Mouse (Mus musculus): ENCODE measurements around the gene A930033H14Rik. TPM values are rescaled to one million over a fixed set of nuclear protein-coding genes. Genes with fewer than 3 reads are reported as not detected.
A peak's percentile ranks its signal among the peaks of the same experiment; 100 is the strongest.

A930033H14Rik gene
- polyA plus RNA-seq (2015; fragmentation: Nextera tagmentation; extraction: Ambion mirVana): 0.33 and 0.47 TPM in 2 replicates

DNA sequence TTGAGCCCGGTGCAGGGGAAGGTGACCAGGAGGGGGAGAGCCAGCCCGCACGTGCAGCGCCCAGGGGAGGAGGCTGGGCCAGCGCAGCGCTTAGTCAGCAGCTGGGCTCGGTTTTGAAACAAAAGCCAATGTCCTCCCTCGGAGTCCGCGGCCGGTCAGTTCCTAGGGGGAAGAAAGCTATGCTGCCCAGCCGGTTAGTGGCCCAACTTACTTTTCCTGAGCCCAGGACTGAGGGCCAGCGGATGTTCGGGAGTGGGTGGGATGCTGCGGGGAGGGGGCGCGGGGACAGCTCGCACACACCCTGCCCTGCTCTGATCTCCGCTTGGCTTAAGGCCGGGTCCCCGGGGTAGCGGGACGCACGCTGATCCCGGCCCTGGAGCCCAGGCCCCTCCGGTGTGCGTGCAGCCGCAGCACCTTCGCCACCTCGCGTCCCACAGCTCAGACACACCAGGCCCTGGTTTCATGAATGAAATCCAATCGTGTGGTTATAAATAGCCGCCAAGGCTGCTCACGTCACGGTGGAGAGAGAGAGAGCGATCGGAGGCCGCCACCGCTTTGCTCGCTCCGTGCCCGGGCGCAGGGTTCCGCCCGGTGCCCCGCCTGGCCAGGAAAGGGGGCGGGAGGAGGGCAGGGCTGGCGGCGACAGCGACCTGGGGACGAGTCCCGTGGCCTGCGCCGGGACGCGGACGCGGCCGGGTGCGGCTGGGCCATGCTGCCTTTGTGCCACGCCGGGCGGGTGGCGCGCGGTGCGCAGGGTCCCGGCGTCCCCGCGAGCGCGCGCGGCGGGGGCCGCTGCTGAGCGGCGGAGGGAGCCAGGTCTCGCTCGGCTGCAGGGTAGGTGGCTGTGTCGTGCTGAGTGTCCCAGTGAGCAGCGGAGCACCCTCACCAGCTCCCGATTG, at the start of gene A930033H14Rik:
Gene A930033H14Rik (minus strand): TSS at position 557 of the 899 bp plus-strand sequence.
- H3K27me3 ChIP-seq: peaks cover 34% of the 10 kb centered on the region
- ATAC-seq (ENCODE audit: insufficient read depth): peak; percentile 89
- peak within 1 kb of the TSS; percentile 87 for H3K27ac ChIP-seq (replicated peaks)
- H3K9me3 ChIP-seq (replicated peaks): no peaks in the 10 kb centered on the region
- WGBS (ENCODE audit: insufficient replicate concordance): under 1% methylated on average over 80 of the region's 84 CpGs
- peak within 1 kb of the TSS; percentile 62 for H3K9ac ChIP-seq
- peak within 1 kb of the TSS; percentile 64 for H3K4me3 ChIP-seq (replicated peaks)
- H3K4me2 ChIP-seq: peak within 1 kb of the TSS; percentile 77
- 0 out of 2 replicates have a peak, but pooled peaks cover 3% of the 10 kb centered on the region for H3K36me3 ChIP-seq (replicated peaks)
- peaks cover 31% of the 10 kb centered on the region for H3K4me1 ChIP-seq (replicated peaks)

DNA sequence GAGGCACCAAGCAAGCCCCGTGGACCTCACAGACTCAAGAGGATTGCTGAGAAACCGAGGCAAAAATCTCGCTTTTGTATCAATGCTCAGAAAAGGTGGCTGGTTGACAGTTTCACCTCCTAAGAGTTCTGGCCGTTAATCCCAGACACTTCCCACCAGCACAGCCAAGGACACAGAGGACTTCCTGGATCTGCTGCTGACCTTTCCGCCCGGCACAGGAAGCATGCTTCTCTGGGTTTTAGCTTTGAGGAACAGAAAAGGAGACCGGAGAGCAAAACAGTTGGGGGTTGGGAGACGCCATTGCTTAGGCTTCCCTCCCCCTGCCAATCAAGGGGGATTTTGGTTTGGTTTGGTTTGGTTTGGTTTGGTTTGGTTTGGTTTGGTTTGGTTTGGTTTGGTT, 47.0 kb upstream of the A930033H14Rik start:
- Histone ChIP-seq H3K4me3 (replicated peaks) (no peak overlapping the region), H3K9me3 (replicated peaks) (no peaks in the 10 kb centered on the region), H3K4me2 (no peak overlapping the region), H3K36me3 (replicated peaks) (no peaks in the 10 kb centered on the region), H3K9ac (no peak overlapping the region), H3K27me3 (no peaks in the 10 kb centered on the region), H3K27ac (replicated peaks) (no peak overlapping the region), H3K4me1 (replicated peaks) (peaks cover 23% of the 10 kb centered on the region)
- 67% methylated on average over 8 of the region's 8 CpGs for WGBS (ENCODE audit: insufficient replicate concordance)
- no peak for ATAC-seq (ENCODE audit: insufficient read depth)

- H3K4me3 ChIP-seq (replicated peaks): no peak overlapping the region
- H3K27ac ChIP-seq (replicated peaks): no peak overlapping the region
- H3K4me1 ChIP-seq (replicated peaks): peaks cover 28% of the 10 kb centered on the region
- no peak overlapping the region for H3K9ac ChIP-seq
- H3K36me3 ChIP-seq (replicated peaks): no peaks in the 10 kb centered on the region
- no peak for ATAC-seq (ENCODE audit: insufficient read depth)
- H3K9me3 ChIP-seq (replicated peaks): no peaks in the 10 kb centered on the region
- H3K27me3 ChIP-seq: no peaks in the 10 kb centered on the region
- no peak overlapping the region for H3K4me2 ChIP-seq
- 25% methylated on average over 2 of the region's 2 CpGs for WGBS (ENCODE audit: insufficient replicate concordance)
These were observed 46.3 kb upstream of the A930033H14Rik start for GRCm38 (mm10) chr10:69259161-69259560.

- Histone ChIP-seq H3K27ac (replicated peaks) (no peak overlapping the region), H3K9me3 (replicated peaks) (no peaks in the 10 kb centered on the region), H3K27me3 (no peaks in the 10 kb centered on the region), H3K36me3 (replicated peaks) (no peaks in the 10 kb centered on the region), H3K9ac (no peak overlapping the region), H3K4me1 (replicated peaks) (peaks cover 30% of the 10 kb centered on the region), H3K4me3 (replicated peaks) (no peak overlapping the region), H3K4me2 (no peak overlapping the region)
- 65% methylated on average over 9 of the region's 9 CpGs for WGBS (ENCODE audit: insufficient replicate concordance)
- ATAC-seq (ENCODE audit: insufficient read depth): no peak
These were observed 45.7 kb upstream of the A930033H14Rik start for GRCm38 (mm10) chr10:69258588-69258987.

- Histone ChIP-seq H3K9me3 (replicated peaks) (no peaks in the 10 kb centered on the region), H3K27ac (replicated peaks) (no peak overlapping the region), H3K36me3 (replicated peaks) (no peaks in the 10 kb centered on the region), H3K4me3 (replicated peaks) (no peak overlapping the region), H3K9ac (no peak overlapping the region), H3K4me2 (no peak overlapping the region), H3K27me3 (no peaks in the 10 kb centered on the region), H3K4me1 (replicated peaks) (peaks cover 30% of the 10 kb centered on the region)
- 42% methylated on average over 6 of the region's 6 CpGs for WGBS (ENCODE audit: insufficient replicate concordance)
- no peak for ATAC-seq (ENCODE audit: insufficient read depth)
These were observed 44.8 kb upstream of the A930033H14Rik start for GRCm38 (mm10) chr10:69257592-69258133.

GRCm38 (mm10) chr10:69255594-69255993, 42.7 kb upstream of the A930033H14Rik start:
- H3K4me2 ChIP-seq: no peak overlapping the region
- H3K9me3 ChIP-seq (replicated peaks): no peaks in the 10 kb centered on the region
- H3K4me1 ChIP-seq (replicated peaks): peaks cover 29% of the 10 kb centered on the region
- 19% methylated on average over 5 of the region's 5 CpGs for WGBS (ENCODE audit: insufficient replicate concordance)
- no peaks in the 10 kb centered on the region for H3K36me3 ChIP-seq (replicated peaks)
- H3K27ac ChIP-seq (replicated peaks): no peak overlapping the region
- H3K4me3 ChIP-seq (replicated peaks): no peak overlapping the region
- H3K27me3 ChIP-seq: no peaks in the 10 kb centered on the region
- no peak overlapping the region for H3K9ac ChIP-seq
- ATAC-seq (ENCODE audit: insufficient read depth): no peak

GRCm38 (mm10) chr10:69254390-69254847, 41.5 kb upstream of the A930033H14Rik start:
- no peaks in the 10 kb centered on the region for H3K27me3 ChIP-seq
- 0 out of 2 replicates have a peak, but pooled peaks cover 4% of the 10 kb centered on the region for H3K36me3 ChIP-seq (replicated peaks)
- 9% methylated on average over 8 of the region's 8 CpGs for WGBS (ENCODE audit: insufficient replicate concordance)
- no peak overlapping the region for H3K4me3 ChIP-seq (replicated peaks)
- H3K9me3 ChIP-seq (replicated peaks): no peaks in the 10 kb centered on the region
- H3K4me1 ChIP-seq (replicated peaks): peaks cover 29% of the 10 kb centered on the region
- H3K9ac ChIP-seq: no peak overlapping the region
- peak overlapping the region; percentile 20; the same call in 1 of the 2 replicates for H3K27ac ChIP-seq (replicated peaks)
- H3K4me2 ChIP-seq: no peak overlapping the region
- peak; percentile 43; the same call in 1 of the 2 replicates for ATAC-seq (ENCODE audit: insufficient read depth)

DNA sequence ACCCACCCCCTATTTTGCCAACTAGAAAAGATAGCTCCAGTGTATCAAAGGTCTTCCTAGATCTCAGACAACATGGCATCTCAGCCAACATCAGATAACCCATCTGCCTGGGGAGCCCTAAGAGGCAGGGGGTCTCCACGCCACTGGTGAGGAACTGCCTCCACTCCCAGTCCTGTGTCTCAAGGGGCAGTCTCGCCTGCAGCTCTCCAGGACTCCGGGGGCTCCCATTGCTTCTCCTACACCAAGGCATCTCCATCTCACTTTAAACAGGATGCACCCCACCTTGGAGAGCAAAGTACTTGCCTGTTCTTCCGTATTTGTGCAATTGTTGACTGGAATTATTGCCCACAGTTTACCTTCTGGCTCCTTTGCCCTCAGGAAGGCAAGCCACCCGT, 40.8 kb upstream of the A930033H14Rik start:
- peak overlapping the region; percentile 20; the same call in 1 of the 2 replicates for H3K27ac ChIP-seq (replicated peaks)
- H3K9me3 ChIP-seq (replicated peaks): no peaks in the 10 kb centered on the region
- no peak overlapping the region for H3K4me3 ChIP-seq (replicated peaks)
- H3K9ac ChIP-seq: no peak overlapping the region
- WGBS (ENCODE audit: insufficient replicate concordance): 45% methylated on average over 5 of the region's 5 CpGs
- peaks cover 29% of the 10 kb centered on the region for H3K4me1 ChIP-seq (replicated peaks)
- ATAC-seq (ENCODE audit: insufficient read depth): no peak
- no peaks in the 10 kb centered on the region for H3K27me3 ChIP-seq
- no peak overlapping the region for H3K4me2 ChIP-seq
- H3K36me3 ChIP-seq (replicated peaks): 0 out of 2 replicates have a peak, but pooled peaks cover 6% of the 10 kb centered on the region

- Histone ChIP-seq H3K9me3 (replicated peaks) (no peaks in the 10 kb centered on the region), H3K9ac (no peak overlapping the region), H3K4me1 (replicated peaks) (peaks cover 29% of the 10 kb centered on the region), H3K4me3 (replicated peaks) (no peak overlapping the region), H3K27me3 (no peaks in the 10 kb centered on the region), H3K36me3 (replicated peaks) (0 out of 2 replicates have a peak, but pooled peaks cover 6% of the 10 kb centered on the region), H3K27ac (replicated peaks) (peak overlapping the region; percentile 20; the same call in 1 of the 2 replicates), H3K4me2 (no peak overlapping the region)
- 54% methylated on average over 5 of the region's 5 CpGs for WGBS (ENCODE audit: insufficient replicate concordance)
- no peak for ATAC-seq (ENCODE audit: insufficient read depth)
These were observed 40.3 kb upstream of the A930033H14Rik start for GRCm38 (mm10) chr10:69253075-69253685.

- Histone ChIP-seq H3K27me3 (no peaks in the 10 kb centered on the region), H3K4me3 (replicated peaks) (no peak overlapping the region), H3K4me2 (no peak overlapping the region), H3K9me3 (replicated peaks) (no peaks in the 10 kb centered on the region), H3K27ac (replicated peaks) (no peak overlapping the region; the same call in 1 of the 2 replicates), H3K9ac (no peak overlapping the region), H3K4me1 (replicated peaks) (peaks cover 29% of the 10 kb centered on the region), H3K36me3 (replicated peaks) (0 out of 2 replicates have a peak, but pooled peaks cover 6% of the 10 kb centered on the region)
- 59% methylated on average over 17 of the region's 17 CpGs for WGBS (ENCODE audit: insufficient replicate concordance)
- no peak for ATAC-seq (ENCODE audit: insufficient read depth)
These were observed 39.5 kb upstream of the A930033H14Rik start for GRCm38 (mm10) chr10:69252112-69253074.
